Mouse (Mus musculus): ENCODE measurements at regions not wholly inside any gene's neighbourhood (a gene's known extent, or its start where the extent isn't known, plus 50 kb on each side); places are given as distances from the start of the nearest gene placed in this dataset.

GRCm38 (mm10) chr7:52594806-52595205 lies 579.3 kb upstream of the 1700015G11Rik start:
- intact Hi-C loops (cut with DNase I): no loop called here
- DNase-seq: no peak

GRCm38 (mm10) chr7:52583135-52583534 lies 567.6 kb upstream of the 1700015G11Rik start:
- DNase-seq: peak; percentile 17
- intact Hi-C loops (cut with DNase I): no loop called here

Measured in left cerebral cortex, postnatal 4 days (tissue).